Mouse (Mus musculus): Measurements from ENCODE around the gene Il33.

The Il33 gene

DNA sequence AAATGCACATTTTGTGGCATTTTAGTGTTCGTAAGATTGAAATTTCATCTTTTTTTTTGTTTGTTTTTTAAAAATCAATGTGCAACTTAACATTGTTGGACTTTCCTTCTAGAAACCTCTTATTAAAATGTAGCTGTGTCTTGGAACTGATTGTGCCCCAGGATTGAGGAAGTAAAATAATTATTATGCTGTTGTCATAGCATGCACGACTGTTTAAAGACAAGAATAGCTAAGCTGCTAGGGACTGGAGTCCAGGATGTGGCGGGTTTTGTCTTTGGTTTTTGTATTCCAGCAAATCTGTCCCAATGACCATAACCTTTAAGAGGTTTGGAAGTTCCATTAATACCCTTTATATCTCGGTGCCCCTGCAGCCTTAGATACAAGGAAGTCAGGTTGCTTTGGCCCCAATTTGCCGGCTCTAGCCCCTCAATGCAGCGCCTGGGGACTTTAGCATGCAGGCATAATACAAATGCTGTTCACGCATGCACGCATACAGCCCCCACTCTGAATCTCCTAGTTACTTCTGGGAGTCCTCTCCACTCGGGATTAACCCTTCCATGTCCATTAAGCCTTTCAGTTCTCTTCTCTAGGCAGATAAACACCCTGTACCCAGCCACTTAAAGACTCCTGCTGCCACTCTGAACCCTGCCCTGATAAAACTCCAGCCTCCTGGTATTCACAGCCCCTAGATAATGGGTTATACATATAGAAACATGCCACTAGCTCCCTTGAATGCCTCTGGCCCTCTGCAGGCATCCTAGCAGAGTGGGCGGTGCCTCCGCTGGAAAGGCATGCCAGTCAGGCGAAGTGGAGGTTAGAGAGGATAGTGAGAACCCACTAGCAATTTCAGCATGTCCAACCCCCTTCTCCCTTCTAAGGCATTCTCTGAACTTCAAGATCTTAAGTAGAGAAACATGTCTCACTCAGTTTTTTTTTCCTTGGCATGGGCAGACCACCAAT lies 75.8 kb downstream of the Il33 start:
- DNase-seq (ENCODE audit: low spot score): no peak

DNA sequence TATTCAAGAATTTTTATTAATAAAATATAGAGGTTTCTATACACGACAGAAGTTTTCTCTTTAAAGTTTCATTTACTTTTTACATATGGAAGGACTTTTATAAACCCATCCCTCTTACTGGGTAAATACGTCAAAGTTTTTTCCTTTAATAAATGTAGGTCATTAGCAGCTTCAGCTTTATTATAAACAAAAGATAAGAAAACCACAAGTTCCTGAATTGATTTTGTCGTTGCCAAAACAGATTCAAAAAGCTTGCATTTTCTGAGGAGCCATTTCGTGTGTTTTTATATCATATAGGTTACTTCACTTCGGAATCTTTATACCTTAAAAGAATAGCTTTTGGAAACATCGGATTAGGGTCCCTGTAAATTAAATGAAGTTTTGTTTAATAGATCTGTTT lies 76.6 kb downstream of the Il33 start:
- no peak for DNase-seq (ENCODE audit: low spot score)

DNA sequence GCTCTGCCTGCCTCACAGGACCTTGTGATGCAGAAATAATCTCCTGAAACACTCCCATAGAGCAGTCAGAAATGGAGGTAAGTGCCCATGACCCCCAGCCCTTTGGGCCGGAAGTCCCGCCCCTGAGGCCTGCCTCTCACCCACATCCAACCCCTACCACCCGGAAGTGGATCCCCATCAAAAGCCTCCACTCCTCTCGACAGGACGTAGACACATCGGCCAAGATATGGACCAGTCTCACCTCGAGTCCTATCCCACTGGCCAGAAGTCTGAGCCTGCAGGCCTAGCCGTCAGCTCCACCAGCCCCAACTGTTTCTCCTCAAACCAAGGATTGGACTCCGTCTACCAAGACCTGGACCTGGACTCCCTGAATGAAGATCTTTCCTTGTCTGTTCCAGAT lies 78.7 kb downstream of the Il33 start, which contains the start of gene Trpd52l3:
Gene Trpd52l3, plus strand, starts transcription at position 170 of the 400 bp plus-strand sequence.
- no peak for DNase-seq (ENCODE audit: low spot score)

DNA sequence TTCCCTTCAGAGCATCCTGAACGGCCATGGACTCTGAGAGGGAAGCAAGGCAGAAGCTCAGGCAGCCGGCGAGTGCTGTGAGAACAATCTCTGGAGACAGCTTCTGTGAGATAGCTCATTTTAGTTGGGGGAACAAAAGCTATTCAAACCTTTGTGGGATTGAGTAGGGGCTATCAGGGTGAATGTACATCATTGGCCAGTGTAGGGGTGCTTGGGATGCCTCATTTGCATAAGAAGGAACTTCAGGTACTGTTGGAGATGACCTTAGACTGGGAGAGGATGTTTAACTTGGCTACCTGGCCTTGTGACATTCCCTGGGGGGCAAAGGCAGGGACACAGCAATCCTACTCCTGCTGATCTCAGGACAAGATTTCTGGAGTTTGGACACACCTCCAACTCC lies 81.5 kb downstream of the Il33 start:
- DNase-seq (ENCODE audit: low spot score): no peak
